Mouse (Mus musculus) heart, embryonic 11.5 days (tissue): Measurements from ENCODE around the gene Kmt2c. TPM values are rescaled to one million over a fixed set of nuclear protein-coding genes. Genes with fewer than 3 reads are reported as not detected.

Experiments used
- ATAC-seq: fragments of 200-750 bp; cut with Nextera tagmentation; replicated peaks from 2 replicates; pipeline ENCODE4 v1.8.0; 2017; ENCODE audit warnings: moderate library complexity; ENCODE audit not compliant: insufficient number of reproducible peaks, low FRiP score, low TSS enrichment
- H3K27ac ChIP-seq: fragments of 300-500 bp; sonication (generic); 2 replicates; pipeline ENCODE4 v1.5.1; 2014; ENCODE audit warnings: mild to moderate bottlenecking, low read depth, low read length
- H3K27me3 ChIP-seq: fragments of 300-500 bp; sonication (generic); 2 replicates; pipeline ENCODE4 v1.6.1; 2014; ENCODE audit warnings: mild to moderate bottlenecking, low read length, mixed read lengths; ENCODE audit not compliant: control insufficient read depth, insufficient read depth
- H3K36me3 ChIP-seq: fragments of 300-500 bp; sonication (generic); 2 replicates; pipeline ENCODE4 v1.6.1; 2014; ENCODE audit warnings: mild to moderate bottlenecking, low read length, moderate library complexity, mixed read lengths; ENCODE audit not compliant: control insufficient read depth, insufficient read depth
- H3K4me1 ChIP-seq: fragments of 300-500 bp; sonication (generic); 2 replicates; pipeline ENCODE4 v1.6.1; 2014; ENCODE audit warnings: low read length; ENCODE audit not compliant: control insufficient read depth, insufficient read depth
- H3K4me2 ChIP-seq: fragments of 300-500 bp; sonication (generic); 2 replicates; pipeline ENCODE4 v1.6.1; 2014; ENCODE audit warnings: mild to moderate bottlenecking, moderate library complexity
- H3K4me3 ChIP-seq: fragments of 300-500 bp; sonication (generic); 2 replicates; pipeline ENCODE4 v1.5.1; 2014; ENCODE audit warnings: low read depth, low read length
- H3K9ac ChIP-seq: fragments of 300-500 bp; sonication (generic); 2 replicates; pipeline ENCODE4 v1.6.1; 2014; ENCODE audit warnings: mild to moderate bottlenecking, low read depth, low read length, moderate library complexity
- H3K9me3 ChIP-seq: fragments of 300-500 bp; sonication (generic); replicated peaks from 2 replicates; pipeline ENCODE4 v1.6.1; 2016; ENCODE audit warnings: low read length; ENCODE audit not compliant: control insufficient read depth
- WGBS: fragments of 180-500 bp; shearing (Covaris S2); extraction: QIAGEN DNeasy Blood & Tissue Kit; methylation state at CpG from one replicate; pipeline ENCODE4 v1.1.7; 2014; ENCODE audit not compliant: insufficient replicate concordance; 5-methylcytosine and 5-hydroxymethylcytosine counted together
- polyA plus RNA-seq: library from polyadenylated mRNA; unstranded; fragments of >200 nt; fragmentation: Nextera tagmentation; extraction: Ambion mirVana; gene quantifications from 2 replicates; pipeline ENCODE4 v1.2.1, GENCODE M21; 2014

The Kmt2c gene
- polyA plus RNA-seq, 1 experiment from 2014 or later: 12.9 TPM

DNA sequence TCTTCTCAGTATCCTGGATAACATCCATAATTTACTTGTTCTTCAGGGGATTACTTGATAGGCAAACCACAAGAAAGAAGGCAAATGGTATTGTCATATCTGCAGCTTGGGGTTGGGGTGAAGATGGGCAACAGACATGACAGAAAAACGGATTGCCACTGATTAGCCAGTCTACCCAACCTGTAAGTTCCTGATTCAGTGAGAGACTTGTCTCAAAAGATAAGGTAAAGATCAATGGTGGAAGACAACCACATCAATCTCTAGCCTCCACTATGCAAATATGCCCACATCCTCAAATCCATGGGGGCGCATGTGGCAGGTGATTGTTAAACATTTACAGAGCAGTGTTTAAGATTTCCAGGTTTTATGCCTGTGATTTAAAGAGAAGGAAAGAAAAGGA, 105.9 kb downstream of the Kmt2c start:
- H3K27me3 ChIP-seq: no peaks in the 10 kb centered on the region
- no peak overlapping the region for H3K27ac ChIP-seq
- no peaks in the 10 kb centered on the region for H3K36me3 ChIP-seq
- no peaks in the 10 kb centered on the region for H3K4me1 ChIP-seq
- no peak overlapping the region for H3K9ac ChIP-seq
- no peak overlapping the region for H3K4me2 ChIP-seq
- H3K9me3 ChIP-seq: no peaks in the 10 kb centered on the region
- ATAC-seq: no peak
- WGBS: 69% methylated on average over 2 of the region's 2 CpGs
- H3K4me3 ChIP-seq: no peak overlapping the region

- Histone ChIP-seq H3K4me3 (no peak overlapping the region), H3K9me3 (no peaks in the 10 kb centered on the region), H3K4me2 (no peak overlapping the region), H3K27ac (no peak overlapping the region), H3K4me1 (no peaks in the 10 kb centered on the region), H3K9ac (no peak overlapping the region), H3K36me3 (no peaks in the 10 kb centered on the region), H3K27me3 (no peaks in the 10 kb centered on the region)
- no peak for ATAC-seq
- 86% methylated on average over 11 of the region's 11 CpGs for WGBS
These were observed 115.0 kb downstream of the Kmt2c start for GRCm38 (mm10) chr5:25383581-25383980.

DNA sequence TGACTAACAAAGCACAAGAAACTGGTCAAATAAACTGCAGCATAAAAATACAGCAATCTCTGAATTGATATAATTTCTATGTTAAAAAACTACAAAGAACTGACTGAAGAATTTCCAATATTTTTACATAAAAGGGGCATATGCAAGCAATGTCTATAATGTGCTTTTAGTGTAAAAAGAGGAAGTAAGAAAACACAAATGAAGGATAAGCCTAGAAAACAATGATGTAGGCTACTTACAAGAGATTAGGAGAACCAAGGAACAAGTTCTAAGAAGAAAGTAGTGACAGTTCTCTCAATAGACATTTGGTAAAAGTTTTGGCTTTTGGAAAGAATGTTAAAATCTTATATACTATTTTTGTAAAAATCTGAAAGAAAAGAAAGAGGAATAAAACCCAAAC, 119.4 kb downstream of the Kmt2c start:
- Histone ChIP-seq H3K36me3 (no peaks in the 10 kb centered on the region), H3K9me3 (no peaks in the 10 kb centered on the region), H3K4me3 (no peak overlapping the region), H3K9ac (no peak overlapping the region), H3K4me2 (no peak overlapping the region), H3K4me1 (no peaks in the 10 kb centered on the region), H3K27ac (no peak overlapping the region), H3K27me3 (no peaks in the 10 kb centered on the region)
- ATAC-seq: no peak

DNA sequence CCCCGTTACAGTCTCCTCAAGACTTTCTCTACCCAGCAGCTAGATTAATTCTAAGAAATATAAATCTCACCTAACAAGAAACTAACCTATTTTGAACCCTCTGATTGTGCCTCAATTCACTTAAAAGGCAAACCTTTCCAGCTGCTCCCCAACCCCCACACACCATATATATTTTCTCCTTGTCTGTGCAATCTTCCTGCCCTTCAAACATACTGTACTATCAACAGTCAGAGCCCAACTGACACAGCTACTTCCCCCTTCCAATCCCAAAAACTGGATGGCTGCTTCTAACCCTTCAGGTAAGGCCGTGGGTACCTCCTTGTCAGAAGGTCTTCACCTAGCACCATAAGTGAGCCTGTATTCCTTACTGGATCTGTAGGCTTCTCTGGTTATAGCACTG, 130.2 kb downstream of the Kmt2c start:
- no peak overlapping the region for H3K4me3 ChIP-seq
- H3K9ac ChIP-seq: no peak overlapping the region
- 97% methylated on average over 2 of the region's 2 CpGs for WGBS
- H3K4me2 ChIP-seq: no peak overlapping the region
- H3K4me1 ChIP-seq: no peaks in the 10 kb centered on the region
- H3K36me3 ChIP-seq: no peaks in the 10 kb centered on the region
- H3K9me3 ChIP-seq: no peaks in the 10 kb centered on the region
- H3K27me3 ChIP-seq: no peaks in the 10 kb centered on the region
- H3K27ac ChIP-seq: no peak overlapping the region
- ATAC-seq: no peak

DNA sequence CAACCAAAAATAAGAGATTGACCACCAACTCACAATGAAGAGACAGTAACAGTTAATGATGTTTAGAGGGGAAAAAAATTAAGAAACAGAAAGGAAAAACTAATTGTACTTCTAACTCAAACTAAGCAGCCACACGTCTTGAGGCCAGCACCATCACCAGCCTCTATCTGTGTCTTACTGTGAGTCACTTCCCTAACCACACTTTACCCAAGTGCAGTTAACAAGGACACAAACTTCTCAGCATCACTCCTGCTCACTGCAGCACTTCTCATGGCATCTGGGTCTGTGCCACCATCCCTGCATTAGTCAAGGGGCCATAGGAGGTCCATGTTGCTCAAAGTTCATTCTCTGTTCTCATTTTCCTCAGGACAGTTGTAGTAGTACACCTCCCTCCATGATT, 131.5 kb downstream of the Kmt2c start:
- Histone ChIP-seq H3K9me3 (no peaks in the 10 kb centered on the region), H3K36me3 (no peaks in the 10 kb centered on the region), H3K4me1 (no peaks in the 10 kb centered on the region), H3K27me3 (no peaks in the 10 kb centered on the region), H3K9ac (no peak overlapping the region), H3K27ac (no peak overlapping the region), H3K4me2 (no peak overlapping the region), H3K4me3 (no peak overlapping the region)
- WGBS: 69% methylated on average over 1 of the region's 1 CpGs
- ATAC-seq: no peak

DNA sequence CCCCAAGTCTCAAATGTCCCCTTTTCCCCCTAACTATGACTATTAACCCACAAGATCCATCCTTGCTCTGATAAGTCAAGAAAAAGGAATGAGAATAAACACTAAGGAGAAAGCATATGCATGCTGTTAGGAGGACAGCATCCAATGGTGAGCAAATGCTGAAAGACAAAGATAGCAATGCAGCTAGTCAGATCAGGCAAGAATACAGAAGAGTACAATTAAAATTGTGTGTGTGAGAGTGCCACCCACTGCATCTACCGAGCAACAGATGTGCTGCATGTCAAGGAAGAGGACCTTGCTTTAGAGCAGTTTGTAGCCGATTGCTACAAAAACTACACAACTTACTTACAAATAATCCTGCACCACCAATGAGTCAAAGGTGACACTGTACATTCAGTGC, 145.1 kb downstream of the Kmt2c start:
- Histone ChIP-seq H3K4me3 (no peak overlapping the region), H3K27me3 (no peaks in the 10 kb centered on the region), H3K27ac (no peak overlapping the region), H3K36me3 (no peaks in the 10 kb centered on the region; the same call in 1 of the 2 replicates), H3K4me2 (no peak overlapping the region), H3K4me1 (no peaks in the 10 kb centered on the region), H3K9ac (no peak overlapping the region), H3K9me3 (no peaks in the 10 kb centered on the region)
- no peak for ATAC-seq
- WGBS: 88% methylated on average over 2 of the region's 2 CpGs

- Histone ChIP-seq H3K9me3 (no peaks in the 10 kb centered on the region), H3K4me2 (no peak overlapping the region), H3K27ac (no peak overlapping the region), H3K4me1 (no peaks in the 10 kb centered on the region), H3K4me3 (no peak overlapping the region), H3K27me3 (no peaks in the 10 kb centered on the region), H3K36me3 (peaks cover 5% of the 10 kb centered on the region), H3K9ac (no peak overlapping the region)
- no peak for ATAC-seq
- WGBS: 93% methylated on average over 2 of the region's 2 CpGs
These were observed 167.3 kb downstream of the Kmt2c start for GRCm38 (mm10) chr5:25331322-25331721.

- no peak overlapping the region for H3K9ac ChIP-seq
- H3K36me3 ChIP-seq: peaks cover 34% of the 10 kb centered on the region
- H3K27ac ChIP-seq: no peak overlapping the region
- no peaks in the 10 kb centered on the region for H3K27me3 ChIP-seq
- no peak overlapping the region for H3K4me2 ChIP-seq
- H3K9me3 ChIP-seq: no peaks in the 10 kb centered on the region
- H3K4me1 ChIP-seq: no peaks in the 10 kb centered on the region
- ATAC-seq: no peak
- H3K4me3 ChIP-seq: no peak overlapping the region
- 85% methylated on average over 6 of the region's 6 CpGs for WGBS
These were observed 184.7 kb downstream of the Kmt2c start for GRCm38 (mm10) chr5:25313881-25314280.

DNA sequence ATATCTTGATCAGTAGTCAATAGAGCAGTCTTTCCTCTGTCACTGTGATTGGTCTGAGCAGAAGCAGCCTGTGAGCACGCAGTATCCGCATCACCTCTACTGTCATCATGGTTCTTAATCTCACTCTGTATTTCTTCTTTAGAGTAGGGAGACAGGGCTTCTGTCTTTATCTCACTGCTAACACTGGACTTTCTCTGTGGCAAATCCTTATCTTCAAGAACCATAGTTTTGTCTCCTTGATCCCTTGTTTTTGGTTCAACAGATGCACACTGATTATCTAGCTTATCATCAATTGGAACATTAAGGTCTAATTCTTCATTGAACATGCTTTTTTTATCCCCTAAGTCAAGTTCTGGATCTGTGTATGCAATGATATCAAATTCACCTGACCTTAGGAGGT, 188.4 kb downstream of the Kmt2c start:
- WGBS: 92% methylated on average over 2 of the region's 2 CpGs
- Histone ChIP-seq H3K4me1 (no peaks in the 10 kb centered on the region), H3K9me3 (no peaks in the 10 kb centered on the region), H3K36me3 (peaks cover 30% of the 10 kb centered on the region), H3K4me3 (no peak overlapping the region), H3K27me3 (no peaks in the 10 kb centered on the region), H3K4me2 (no peak overlapping the region), H3K27ac (no peak overlapping the region), H3K9ac (no peak overlapping the region)
- ATAC-seq: no peak
